Comparison of ENCODE assay signal across 8 mouse cellular contexts in the genomic region with DNA sequence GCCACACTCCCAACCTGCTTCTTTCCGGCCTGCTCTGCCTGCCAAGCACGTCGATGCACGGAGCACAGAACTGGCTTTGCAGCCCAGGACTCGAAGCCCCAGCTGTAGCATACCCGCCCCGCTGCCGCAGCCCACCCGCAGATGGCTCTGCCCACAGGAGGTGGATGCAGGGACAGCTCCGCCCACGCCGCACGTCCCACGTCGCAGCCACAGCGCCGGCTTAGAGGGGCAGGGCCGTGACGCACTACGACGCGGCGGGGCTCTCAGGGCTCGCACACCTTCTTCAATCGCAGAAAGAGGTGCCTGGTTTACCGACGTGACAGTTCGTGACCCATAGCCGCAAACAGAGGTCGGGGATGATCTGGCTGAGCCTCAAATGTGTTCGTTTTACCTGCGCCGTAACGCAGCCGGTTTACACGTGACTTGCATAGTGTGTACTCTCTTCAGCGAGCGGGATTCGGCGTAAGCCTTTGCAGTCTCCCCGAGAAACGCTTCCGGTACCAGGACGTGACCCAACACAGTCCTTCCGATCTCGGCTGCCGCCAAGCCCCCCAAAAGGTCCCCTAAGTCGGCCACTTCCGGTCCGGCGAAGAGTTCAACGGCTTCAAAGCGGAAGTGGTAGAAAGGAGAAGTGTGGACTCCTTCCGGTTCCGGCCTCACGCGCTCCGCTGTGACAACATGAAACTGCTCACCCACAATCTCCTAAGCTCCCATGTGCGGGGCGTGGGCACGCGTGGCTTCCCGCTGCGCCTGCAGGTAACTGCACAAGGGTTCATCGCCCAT. TPM values are rescaled to one million over a fixed set of nuclear protein-coding genes. Genes with fewer than 3 reads are reported as not detected.
A peak's percentile ranks its signal among the peaks of the same experiment; 100 is the strongest.
DNase-seq lines count a peak whose midpoint lies in the region; ATAC-seq lines count a peak whose summit lies in the region.

A gene (plus strand): TSS at position 192 of the 783 bp plus-strand sequence.
A gene (minus strand): TSS at position 600 of the 783 bp plus-strand sequence.

- DNase-seq in NIH3T3 (ENCODE audit: low read depth), result peak; percentile 96
- DNase-seq in cerebellum, postnatal 10 days, result peak; percentile 92 to 96
- DNase-seq in frontal cortex, postnatal 14 days (ENCODE audit: low spot score in 2 of 2), result peak; percentile 89 to 93
- DNase-seq in layer of hippocampus, postnatal 25 days (ENCODE audit: extremely low spot score in 1 of 2, low spot score in 1 of 2), result peak; percentile 82 to 87
- peak; percentile 92 for DNase-seq in lung, postnatal 25 days (ENCODE audit: low spot score)
- DNase-seq in retina, embryonic 14.5 days (ENCODE audit: low spot score), result peak; percentile 93
- DNase-seq in thymus, postnatal 4 days, result peak; percentile 90

- ATAC-seq in hindbrain, embryonic 13.5 days (ENCODE audit: low FRiP score), result peak; percentile 95

- H3K27me3 ChIP-seq in hindbrain, embryonic 13.5 days, result no peaks in the 10 kb centered on the region

- peak within 1 kb of the TSS; percentile 97 for H3K27ac ChIP-seq in hindbrain, embryonic 13.5 days

- H3K4me1 ChIP-seq in hindbrain, embryonic 13.5 days (replicated peaks), result peaks cover 40% of the 10 kb centered on the region

- peaks cover 62% of the 10 kb centered on the region for H3K36me3 ChIP-seq in hindbrain, embryonic 13.5 days

- WGBS in hindbrain, embryonic 13.5 days, result under 1% methylated on average over 65 of the region's 65 CpGs

- H3K9me3 ChIP-seq in hindbrain, embryonic 13.5 days, result no peaks in the 10 kb centered on the region

- H3K9ac ChIP-seq in hindbrain, embryonic 13.5 days, result peak within 1 kb of the TSS; percentile 87

- H3K4me3 ChIP-seq in hindbrain, embryonic 13.5 days, result peak within 1 kb of the TSS; percentile 65

- peak within 1 kb of the TSS; percentile 66 for H3K4me2 ChIP-seq in hindbrain, embryonic 13.5 days

RNA-seq across cellular contexts. Expression of the first gene that starts in this region (rescaled TPM):
- 115 and 121 TPM in 2 replicates for polyA plus RNA-seq in hindbrain, embryonic 13.5 days (2015; fragmentation: Nextera tagmentation; extraction: Ambion mirVana)
- total RNA-seq in layer of hippocampus, postnatal 25 days (2021), result 10 to 100 TPM; 40.7 to 43.9 TPM

RNA-seq across cellular contexts. Expression of the second gene that starts in this region (rescaled TPM):
- 274 and 284 TPM in 2 replicates for polyA plus RNA-seq in hindbrain, embryonic 13.5 days (2015; fragmentation: Nextera tagmentation; extraction: Ambion mirVana)
- total RNA-seq in layer of hippocampus, postnatal 25 days (2021), result 100 to 1,000 TPM; 384 to 436 TPM

Comparison
In these comparisons a context has a peak if more than half of its experiments do, and no peak if none do; other contexts are left out.
1. Peak in every context shown above with its lines: DNase-seq, ATAC-seq, H3K4me3 ChIP-seq and H3K27ac ChIP-seq.